Mouse (Mus musculus) neural tube, embryonic 14.5 days (tissue): Measurements from ENCODE around the gene Gpalpp1. TPM values are rescaled to one million over a fixed set of nuclear protein-coding genes. Genes with fewer than 3 reads are reported as not detected.

Experiments used
- ATAC-seq: fragments of 200-750 bp; cut with Nextera tagmentation; 2 replicates; pipeline ENCODE4 v1.8.0; 2017; ENCODE audit warnings: low read depth, mild to moderate bottlenecking, moderate TSS enrichment, moderate library complexity
- H3K27ac ChIP-seq: fragments of 300-500 bp; sonication (generic); 2 replicates; pipeline ENCODE4 v1.5.1; 2014; ENCODE audit warnings: low read depth, mild to moderate bottlenecking, control low read depth, low read length, moderate library complexity, mixed read lengths
- H3K27me3 ChIP-seq: fragments of 300-500 bp; sonication (generic); 2 replicates; pipeline ENCODE4 v1.6.1; 2014; ENCODE audit warnings: low read length; ENCODE audit not compliant: control insufficient read depth, insufficient read depth
- H3K36me3 ChIP-seq: fragments of 300-500 bp; sonication (generic); 2 replicates; pipeline ENCODE4 v1.6.1; 2014; ENCODE audit warnings: low read length, mixed read lengths; ENCODE audit not compliant: control insufficient read depth, insufficient read depth
- H3K4me1 ChIP-seq: fragments of 300-500 bp; sonication (generic); 2 replicates; pipeline ENCODE4 v1.6.1; 2014; ENCODE audit warnings: low read length; ENCODE audit not compliant: control insufficient read depth, insufficient read depth
- H3K4me2 ChIP-seq: fragments of 300-500 bp; sonication (generic); 2 replicates; pipeline ENCODE4 v1.6.1; 2014; ENCODE audit warnings: mild to moderate bottlenecking, low read depth, low read length, control low read depth
- H3K4me3 ChIP-seq: fragments of 300-500 bp; sonication (generic); 2 replicates; pipeline ENCODE4 v1.5.1; 2014; ENCODE audit warnings: low read depth, low read length, control low read depth, mixed read lengths
- H3K9ac ChIP-seq: fragments of 300-500 bp; sonication (generic); replicated peaks from 2 replicates; pipeline ENCODE4 v1.6.1; 2014; ENCODE audit warnings: low read depth, mild to moderate bottlenecking, control low read depth, low read length, mixed read lengths
- H3K9me3 ChIP-seq: fragments of 300-500 bp; sonication (generic); 2 replicates; pipeline ENCODE4 v1.6.1; 2016; ENCODE audit warnings: low read length; ENCODE audit not compliant: control insufficient read depth
- WGBS: fragments of 180-500 bp; shearing (Covaris S2); extraction: QIAGEN DNeasy Blood & Tissue Kit; methylation state at CpG from one replicate; pipeline ENCODE4 v1.1.7; 2014; 5-methylcytosine and 5-hydroxymethylcytosine counted together
- polyA plus RNA-seq: library from polyadenylated mRNA; unstranded; fragments of >200 nt; fragmentation: Nextera tagmentation; extraction: Ambion mirVana; gene quantifications from 2 replicates; pipeline ENCODE4 v1.2.1, GENCODE M21; 2014

Gene Gpalpp1
- polyA plus RNA-seq = 10.4 and 15.4 TPM in 2 replicates

- H3K4me1 ChIP-seq = peaks cover 15% of the 10 kb centered on the region; the same call in 1 of the 2 replicates
- peak within 1 kb of the TSS; percentile 81 for H3K27ac ChIP-seq
- no peaks in the 10 kb centered on the region for H3K9me3 ChIP-seq
- H3K36me3 ChIP-seq = peaks cover 11% of the 10 kb centered on the region
- H3K27me3 ChIP-seq = no peaks in the 10 kb centered on the region
- WGBS = under 1% methylated on average over 69 of the region's 69 CpGs
- peak within 1 kb of the TSS; percentile 97 for H3K4me2 ChIP-seq
- peak within 1 kb of the TSS; percentile 64 for H3K4me3 ChIP-seq
- ATAC-seq = peak; percentile 99
- peak within 1 kb of the TSS; percentile 74 for H3K9ac ChIP-seq
These were observed at the start of gene Gpalpp1, which contains the start of gene Nufip1 for GRCm38 (mm10) chr14:76110396-76111221. Gene Gpalpp1, minus strand, starts transcription at chr14:76110760. Gene Nufip1, plus strand, starts transcription at chr14:76110891.

GRCm38 (mm10) chr14:76158192-76158785, 47.7 kb upstream of the Gpalpp1 start:
- Histone ChIP-seq H3K9ac (no peak overlapping the region), H3K27ac (no peak overlapping the region), H3K4me1 (0 out of 2 replicates have a peak, but pooled peaks cover 3% of the 10 kb centered on the region), H3K36me3 (no peaks in the 10 kb centered on the region), H3K4me3 (no peak overlapping the region), H3K27me3 (no peaks in the 10 kb centered on the region), H3K9me3 (no peaks in the 10 kb centered on the region), H3K4me2 (no peak overlapping the region)
- 75% methylated on average over 5 of the region's 5 CpGs for WGBS
- ATAC-seq = no peak

GRCm38 (mm10) chr14:76153828-76154227, 43.3 kb upstream of the Gpalpp1 start:
- WGBS = 30% methylated on average over 6 of the region's 6 CpGs
- H3K9me3 ChIP-seq = no peaks in the 10 kb centered on the region
- ATAC-seq = no peak
- H3K9ac ChIP-seq = no peak overlapping the region
- no peaks in the 10 kb centered on the region for H3K27me3 ChIP-seq
- 0 out of 2 replicates have a peak, but pooled peaks cover 9% of the 10 kb centered on the region for H3K4me1 ChIP-seq
- no peaks in the 10 kb centered on the region for H3K36me3 ChIP-seq
- H3K27ac ChIP-seq = no peak overlapping the region
- no peak overlapping the region; the same call in 1 of the 2 replicates for H3K4me3 ChIP-seq
- peak overlapping the region; percentile 51; the same call in 1 of the 2 replicates for H3K4me2 ChIP-seq

GRCm38 (mm10) chr14:76153003-76153675, 42.6 kb upstream of the Gpalpp1 start:
- H3K27me3 ChIP-seq = no peaks in the 10 kb centered on the region
- H3K9ac ChIP-seq = no peak overlapping the region; the same call in 1 of the 2 replicates
- H3K4me1 ChIP-seq = 0 out of 2 replicates have a peak, but pooled peaks cover 9% of the 10 kb centered on the region
- ATAC-seq = peak; percentile 38
- WGBS = 2% methylated on average over 24 of the region's 24 CpGs
- no peaks in the 10 kb centered on the region for H3K9me3 ChIP-seq
- peak overlapping the region; percentile 87 for H3K27ac ChIP-seq
- H3K4me3 ChIP-seq = peak overlapping the region; percentile 43
- H3K4me2 ChIP-seq = peak overlapping the region; percentile 51
- H3K36me3 ChIP-seq = no peaks in the 10 kb centered on the region

- Histone ChIP-seq H3K9me3 (no peaks in the 10 kb centered on the region), H3K27me3 (no peaks in the 10 kb centered on the region), H3K9ac (peak overlapping the region; percentile 66), H3K36me3 (no peaks in the 10 kb centered on the region), H3K27ac (peak overlapping the region; percentile 87), H3K4me2 (peak overlapping the region; percentile 51), H3K4me1 (0 out of 2 replicates have a peak, but pooled peaks cover 9% of the 10 kb centered on the region), H3K4me3 (peak overlapping the region; percentile 43)
- ATAC-seq = peak; percentile 93
- under 1% methylated on average over 41 of the region's 41 CpGs for WGBS
These were observed 41.8 kb upstream of the Gpalpp1 start for GRCm38 (mm10) chr14:76152162-76153002.

- Histone ChIP-seq H3K27ac (peak overlapping the region; percentile 87), H3K27me3 (no peaks in the 10 kb centered on the region), H3K36me3 (no peaks in the 10 kb centered on the region), H3K9ac (no peak overlapping the region; the same call in 1 of the 2 replicates), H3K9me3 (no peaks in the 10 kb centered on the region), H3K4me3 (peak overlapping the region; percentile 43), H3K4me2 (peak overlapping the region; percentile 51), H3K4me1 (0 out of 2 replicates have a peak, but pooled peaks cover 9% of the 10 kb centered on the region)
- no peak for ATAC-seq
- 2% methylated on average over 10 of the region's 10 CpGs for WGBS
These were observed 41.2 kb upstream of the Gpalpp1 start for GRCm38 (mm10) chr14:76151820-76152161.

GRCm38 (mm10) chr14:76151011-76151410, 40.5 kb upstream of the Gpalpp1 start:
- Histone ChIP-seq H3K9ac (no peak overlapping the region), H3K4me2 (no peak overlapping the region), H3K4me3 (no peak overlapping the region), H3K36me3 (no peaks in the 10 kb centered on the region), H3K27ac (no peak overlapping the region), H3K27me3 (no peaks in the 10 kb centered on the region), H3K9me3 (no peaks in the 10 kb centered on the region), H3K4me1 (0 out of 2 replicates have a peak, but pooled peaks cover 9% of the 10 kb centered on the region)
- 71% methylated on average over 2 of the region's 2 CpGs for WGBS
- ATAC-seq = no peak

GRCm38 (mm10) chr14:76150499-76150898, 39.9 kb upstream of the Gpalpp1 start:
- 0 out of 2 replicates have a peak, but pooled peaks cover 9% of the 10 kb centered on the region for H3K4me1 ChIP-seq
- no peak overlapping the region for H3K27ac ChIP-seq
- no peaks in the 10 kb centered on the region for H3K27me3 ChIP-seq
- no peaks in the 10 kb centered on the region for H3K36me3 ChIP-seq
- H3K4me3 ChIP-seq = no peak overlapping the region
- ATAC-seq = no peak
- H3K9me3 ChIP-seq = no peaks in the 10 kb centered on the region
- WGBS = 85% methylated on average over 11 of the region's 11 CpGs
- H3K4me2 ChIP-seq = no peak overlapping the region
- H3K9ac ChIP-seq = no peak overlapping the region
